Mouse (Mus musculus) stomach, postnatal 0 days (tissue): ENCODE data around the gene Shld2.

ENCODE experiments used
- CTCF ChIP-seq: IDR thresholded peaks from 2 replicates; pipeline ENCODE4 v1.5.1; 2016; ENCODE audit warnings: antibody characterized with exemption, low read depth, mild to moderate bottlenecking, moderate library complexity
- EP300 ChIP-seq: optimal IDR thresholded peaks from 2 replicates; pipeline ENCODE3; 2016; ENCODE audit warnings: antibody characterized with exemption

DNA sequence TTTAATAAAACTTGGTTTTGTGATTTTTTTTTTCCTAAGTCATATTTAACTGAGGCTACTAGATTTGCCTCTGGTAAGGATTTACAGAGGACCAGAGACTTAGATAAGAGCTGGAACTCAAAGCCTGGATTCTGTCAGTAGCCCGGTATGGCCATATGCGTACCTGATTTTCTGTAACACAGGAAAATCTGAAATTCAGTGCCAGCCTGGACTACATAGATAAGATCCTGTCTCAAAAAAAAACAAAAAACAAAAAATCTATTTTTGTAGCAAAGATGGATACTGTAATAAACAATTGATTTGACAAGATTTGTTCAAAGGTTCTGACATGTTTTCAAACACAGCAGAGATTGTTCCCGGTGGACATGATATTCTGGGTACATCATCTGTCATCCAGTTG, 3.3 kb upstream of the Shld2 start:
- TF ChIP-seq CTCF, result no peak
- TF ChIP-seq EP300, result no peak
